In the genomic region with DNA sequence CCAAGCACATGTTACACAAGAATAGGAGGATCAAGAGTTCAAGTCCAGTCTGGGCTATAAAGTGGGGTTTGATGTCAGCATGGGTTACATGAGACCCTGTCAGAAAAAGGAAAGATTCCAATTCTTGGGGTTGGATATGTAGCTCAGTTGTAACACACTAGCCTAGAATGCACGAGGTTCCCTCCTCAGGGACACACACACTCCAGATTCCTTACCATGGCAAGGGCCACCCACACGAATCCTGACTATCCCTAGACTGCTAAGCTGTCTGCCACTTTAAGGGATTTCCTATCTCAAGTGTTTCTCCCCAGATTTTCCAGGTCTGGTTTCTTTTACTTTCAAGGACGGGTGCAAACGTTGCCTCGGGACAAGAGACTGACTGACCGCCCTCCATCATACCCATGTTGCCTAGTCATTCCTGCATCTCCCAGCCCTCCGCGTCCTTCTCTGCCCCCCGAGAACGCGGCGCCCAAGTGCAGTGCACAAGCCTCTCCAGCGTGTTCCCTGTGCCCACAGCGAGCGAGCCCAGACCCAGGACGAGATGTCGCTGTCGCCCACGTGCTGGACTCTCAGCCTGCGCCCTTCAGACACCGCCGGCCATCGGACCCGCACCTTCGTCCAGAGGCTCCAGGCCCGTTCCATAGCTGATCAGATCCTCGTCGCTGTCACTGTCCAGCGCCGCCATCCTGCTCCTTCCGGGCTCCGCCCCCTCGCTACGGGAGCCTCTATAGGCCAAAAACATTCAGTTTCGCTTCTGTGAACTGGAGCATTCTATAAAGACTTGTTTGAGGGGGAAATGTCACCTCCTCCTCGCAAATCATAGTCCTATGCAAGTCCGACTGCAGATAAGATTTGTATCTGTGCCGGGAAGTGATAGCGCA, we compare ENCODE assay signal across 8 mouse cellular contexts. TPM values are rescaled to one million over a fixed set of nuclear protein-coding genes. Genes with fewer than 3 reads are reported as not detected.
DNase-seq lines count a peak whose midpoint lies in the region; ATAC-seq lines count a peak whose summit lies in the region.

A gene (minus strand): TSS at position 712 of the 881 bp plus-strand sequence.

- DNase-seq in NIH3T3 (ENCODE audit: low read depth): peak; percentile 94
- peak; percentile 97 to 98 for DNase-seq in cerebellum, postnatal 10 days
- peak; percentile 88 to 93 for DNase-seq in frontal cortex, postnatal 10 days (ENCODE audit: low spot score in 2 of 2)
- peak; percentile 95 for DNase-seq in layer of hippocampus, postnatal 14 days (ENCODE audit: low spot score in 2 of 2)
- DNase-seq in lung, postnatal 10 days: peak; percentile 98
- DNase-seq in ovary, postnatal 14 days (ENCODE audit: low spot score): peak; percentile 98
- peak; percentile 86 to 94 for DNase-seq in thymus, postnatal 10 days (ENCODE audit: low spot score in 2 of 2)

- H3K36me3 ChIP-seq in hindbrain, embryonic 12.5 days: no peaks in the 10 kb centered on the region

- peaks cover 11% of the 10 kb centered on the region for H3K4me1 ChIP-seq in hindbrain, embryonic 12.5 days

- peak within 1 kb of the TSS; percentile 77 for H3K27ac ChIP-seq in hindbrain, embryonic 12.5 days

- H3K4me2 ChIP-seq in hindbrain, embryonic 12.5 days (replicated peaks): peak within 1 kb of the TSS; percentile 77

- peak within 1 kb of the TSS; percentile 90 for H3K4me3 ChIP-seq in hindbrain, embryonic 12.5 days

- peak; percentile 91 for ATAC-seq in hindbrain, embryonic 12.5 days (ENCODE audit: low FRiP score)

- no peaks in the 10 kb centered on the region for H3K9me3 ChIP-seq in hindbrain, embryonic 12.5 days (replicated peaks)

- no peaks in the 10 kb centered on the region for H3K27me3 ChIP-seq in hindbrain, embryonic 12.5 days

- WGBS in hindbrain, embryonic 12.5 days: 2% methylated on average over 39 of the region's 39 CpGs

- peak within 1 kb of the TSS; percentile 88 for H3K9ac ChIP-seq in hindbrain, embryonic 12.5 days

RNA-seq across cellular contexts. Expression of the gene that starts here (rescaled TPM):
- 21.3 and 22.5 TPM in 2 replicates for polyA plus RNA-seq in hindbrain, embryonic 12.5 days (2016; fragmentation: Nextera tagmentation; extraction: Ambion mirVana)
- 10 to 100 TPM; 24.3 to 25.9 TPM for total RNA-seq in layer of hippocampus, postnatal 14 days (2021)

Comparison
In these comparisons a context has a peak if more than half of its experiments do, and no peak if none do; other contexts are left out.
1. Peak in every context shown above with its lines: DNase-seq, ATAC-seq, H3K4me3 ChIP-seq and H3K27ac ChIP-seq.